Mouse (Mus musculus) neural tube, postnatal 0 days (tissue): ENCODE data around the gene Lalba. TPM values are rescaled to one million over a fixed set of nuclear protein-coding genes. Genes with fewer than 3 reads are reported as not detected.

ENCODE experiments used
- microRNA-seq: library from miRNA; unstranded; fragments of <30 nt; microRNA quantifications from one replicate; pipeline ENCODE4, GENCODE M21; 2016
- polyA plus RNA-seq: library from polyadenylated mRNA; unstranded; fragments of >200 nt; fragmentation: Nextera tagmentation; extraction: Ambion mirVana; gene quantifications from 2 replicates; pipeline ENCODE4 v1.2.1, GENCODE M21; 2015

The Lalba gene
- polyA plus RNA-seq = not detected in 2 replicates

GRCm38 (mm10) chr15:98482701-98483100 is at the start of gene Lalba:
Gene Lalba, minus strand, starts transcription at chr15:98482721.

DNA sequence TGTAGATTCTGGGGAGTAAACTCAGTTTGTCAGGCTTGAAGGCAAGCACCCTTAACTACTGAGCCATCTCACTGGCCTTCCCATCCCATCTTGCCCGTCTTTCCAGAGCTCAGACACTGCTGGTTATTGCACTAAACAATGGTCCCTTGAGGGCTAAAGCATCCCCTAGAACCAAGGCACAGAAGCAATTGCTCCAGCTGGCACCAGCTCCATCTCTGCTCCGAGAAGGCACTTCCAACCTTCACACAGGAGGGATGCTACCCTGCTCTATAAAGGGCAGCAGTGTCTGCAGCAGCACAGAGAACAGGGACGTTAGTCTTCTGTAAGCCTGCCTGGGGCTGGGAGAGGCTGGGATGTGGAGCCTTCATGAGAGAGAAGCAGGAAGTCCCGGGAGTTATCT is 9.6 kb upstream of the Lalba start, which contains the start of gene Olfr279:
Olfr279 (plus strand) TSS at position 301 of the 400 bp plus-strand sequence.

GRCm38 (mm10) chr15:98469596-98469995 is 12.9 kb downstream of the Lalba start, which contains the start of gene OR5BS1P:
Gene OR5BS1P, plus strand, starts transcription at chr15:98469896.

GRCm38 (mm10) chr15:98452288-98452687 is 30.2 kb downstream of the Lalba start, which contains the start of gene Olfr281:
Gene Olfr281, plus strand, starts transcription at chr15:98452588.

DNA sequence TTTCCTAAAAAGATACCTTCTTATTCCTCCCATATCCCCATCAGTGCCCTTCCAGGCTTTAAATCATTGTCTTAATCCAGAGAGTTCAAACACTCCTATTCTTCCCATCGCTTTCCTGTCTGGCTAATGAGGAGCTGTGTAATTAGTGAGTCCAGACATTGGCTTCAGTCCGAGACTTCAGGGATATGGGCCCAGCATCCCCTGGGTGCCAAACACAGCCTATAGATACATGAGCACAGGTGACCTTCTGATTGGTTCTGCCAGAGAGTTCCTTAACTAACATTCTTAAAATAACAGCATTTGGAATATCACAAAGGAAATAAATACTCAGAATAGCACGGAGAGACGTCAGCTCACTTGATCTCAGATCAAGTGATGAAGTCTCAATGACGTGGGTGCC is 51.6 kb downstream of the Lalba start, which contains the start of gene Olfr282:
Olfr282 (plus strand) TSS at position 301 of the 400 bp plus-strand sequence.

Small RNA genes lying within 50 kb of the gene (microRNA-seq; reads per million reads assigned to microRNA genes)
- gene Mir1291 = not detected

Other genes starting within 250 kb of the Lalba start
- not detected in 2 replicates for gene Olfr286, start 248.3 kb downstream of the Lalba start, polyA plus RNA-seq
- gene H1fnt, start 225.4 kb downstream of the Lalba start, polyA plus RNA-seq = not detected in 2 replicates
- gene Zfp641, start 186.6 kb downstream of the Lalba start, polyA plus RNA-seq = 8.0 and 9.8 TPM in 2 replicates
- not detected in 2 replicates for gene Olfr285, start 165.4 kb downstream of the Lalba start, polyA plus RNA-seq
- gene Olfr284, start 141.7 kb downstream of the Lalba start, polyA plus RNA-seq = not detected in 2 replicates
- not detected in 2 replicates for gene Olfr283, start 101.8 kb downstream of the Lalba start, polyA plus RNA-seq
- gene Olfr282, start 51.5 kb downstream of the Lalba start, polyA plus RNA-seq = not detected in 2 replicates
- gene Olfr281, start 30.1 kb downstream of the Lalba start, polyA plus RNA-seq = 0.14 TPM in 1 of 2 replicates, not detected in the other
- not detected in 2 replicates for gene OR5BS1P, start 12.8 kb downstream of the Lalba start, polyA plus RNA-seq
- not detected in 2 replicates for gene Olfr279, start 9.7 kb upstream of the Lalba start, polyA plus RNA-seq
- gene Kansl2, start 51.5 kb upstream of the Lalba start, polyA plus RNA-seq = 80.5 and 87.7 TPM in 2 replicates
- 40.5 and 42.5 TPM in 2 replicates for gene Ccnt1, start 88.2 kb upstream of the Lalba start, polyA plus RNA-seq
- gene 4930415O20Rik, start 88.3 kb upstream of the Lalba start, polyA plus RNA-seq = not detected in 2 replicates
- 8.7 and 9.7 TPM in 2 replicates for gene Adcy6, start 127.4 kb upstream of the Lalba start, polyA plus RNA-seq
- gene Cacnb3, start 148.1 kb upstream of the Lalba start, polyA plus RNA-seq = 76.7 and 90.3 TPM in 2 replicates
- gene Ddx23, start 180.2 kb upstream of the Lalba start, polyA plus RNA-seq = 20.5 and 21.6 TPM in 2 replicates
- 18.3 and 19.6 TPM in 2 replicates for gene Rnd1, start 194.7 kb upstream of the Lalba start, polyA plus RNA-seq
- gene Ccdc65, start 225.5 kb upstream of the Lalba start, polyA plus RNA-seq = 8.8 and 9.1 TPM in 2 replicates
- 7.5 and 8.3 TPM in 2 replicates for gene Fkbp11, start 245.5 kb upstream of the Lalba start, polyA plus RNA-seq